Mouse (Mus musculus) mouse trophoblast stem cell (cell line): ENCODE measurements around the gene Zfp287.

Experiments
- in situ Hi-C, 2 experiments: fragments of 300-500 bp; cut with MseI, MboI; formaldehyde crosslinking; loops; 2 replicates in 1 of 2; 3 replicates in 1 of 2; pipeline ENCODE4 v1.15.1; 2025

Zfp287 gene

DNA sequence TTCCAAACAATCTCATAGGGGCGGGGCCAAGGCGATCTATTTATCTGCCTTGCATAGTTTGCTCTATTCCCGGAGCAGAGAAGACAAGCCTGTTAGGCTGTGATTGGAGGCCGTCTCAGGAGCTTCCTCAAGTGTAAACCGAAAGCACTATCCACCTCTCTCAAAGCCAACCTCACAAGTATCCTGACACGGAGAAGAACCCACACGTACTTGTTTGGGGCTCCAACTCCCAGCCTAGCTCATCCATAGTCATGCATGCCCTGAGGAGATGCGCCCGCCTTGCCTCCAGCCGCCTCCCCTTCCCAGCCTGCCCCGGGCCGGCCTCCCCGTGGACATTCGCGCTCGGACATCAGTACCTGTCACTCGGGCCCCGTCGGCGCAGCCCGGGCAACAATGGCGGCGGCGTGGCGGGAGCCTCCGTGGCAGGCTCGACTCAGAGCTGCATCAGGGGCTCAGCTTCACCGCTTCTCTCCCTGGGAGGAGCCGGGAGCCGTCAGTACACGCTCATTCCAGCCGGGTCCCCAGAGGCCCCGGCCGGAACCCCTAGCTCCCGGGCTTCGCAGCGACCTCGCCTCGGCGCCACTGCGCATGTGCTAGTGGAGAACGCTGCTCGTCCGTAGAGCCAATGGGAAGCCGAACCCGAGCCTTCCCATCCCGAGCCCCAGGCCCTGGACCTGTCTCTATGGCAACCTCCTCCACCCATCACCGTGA is at the start of gene Zfp287:
TSS of gene Zfp287 (minus strand) at position 595 of the 711 bp plus-strand sequence.
- in situ Hi-C loops, result no loop called here

DNA sequence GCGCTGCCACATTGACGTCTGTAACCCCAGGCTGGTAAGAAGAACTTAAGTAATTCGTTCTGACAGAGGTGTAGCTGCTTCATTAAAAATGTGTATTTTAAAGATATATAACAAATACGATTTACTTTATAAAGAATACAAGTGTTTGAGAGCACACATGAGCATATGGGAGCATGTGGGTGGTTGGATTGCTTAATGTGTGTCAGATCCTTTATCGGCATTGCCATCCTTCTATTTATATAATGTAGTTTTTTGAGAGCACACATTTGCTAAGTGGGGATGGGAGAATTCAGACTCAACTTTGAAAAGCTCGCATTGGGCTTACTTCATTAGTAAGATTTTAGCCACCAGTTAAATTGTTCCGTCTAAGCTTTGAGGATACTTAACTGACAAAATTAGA is 44.8 kb upstream of the Zfp287 start:
- in situ Hi-C loops, result no loop called here

DNA sequence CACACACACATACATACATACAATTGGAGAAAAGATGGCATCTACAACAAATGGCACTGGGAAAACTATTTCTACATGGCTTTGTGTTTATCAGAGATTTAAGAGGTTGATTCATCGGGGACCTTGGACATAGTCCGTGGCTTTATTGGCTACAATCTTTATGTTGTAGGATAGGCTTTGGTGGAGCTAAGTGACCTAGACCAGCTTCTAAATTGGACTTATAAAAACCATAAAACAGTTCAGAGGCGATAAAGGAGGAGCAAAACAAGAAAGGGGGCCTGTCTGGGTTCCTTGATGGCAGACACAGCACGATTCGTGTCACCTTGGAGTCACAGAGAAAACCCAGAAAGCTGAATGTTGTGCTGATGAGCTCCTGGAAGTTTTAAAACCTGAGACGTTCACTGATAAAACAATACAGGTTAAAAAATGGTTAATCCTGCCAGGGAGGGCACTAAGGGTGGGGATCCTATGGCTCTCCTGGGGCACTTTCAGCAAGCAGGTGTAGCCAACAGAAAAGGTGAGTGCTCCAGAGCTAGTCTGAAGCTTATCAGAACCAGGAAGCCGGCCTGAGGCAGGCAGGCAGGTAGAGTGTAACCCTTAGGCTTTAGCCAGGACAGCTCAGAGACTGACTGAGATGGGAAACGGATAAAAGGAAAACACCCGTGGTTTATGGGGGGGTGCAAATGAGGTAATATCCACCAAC is 29.2 kb upstream of the Zfp287 start:
- in situ Hi-C loops, result loop anchor here in 1 of 2 experiments (25.0 kb wide), 1 partner anchor 376 kb away; the partner anchor contains the start of gene Pmp22

DNA sequence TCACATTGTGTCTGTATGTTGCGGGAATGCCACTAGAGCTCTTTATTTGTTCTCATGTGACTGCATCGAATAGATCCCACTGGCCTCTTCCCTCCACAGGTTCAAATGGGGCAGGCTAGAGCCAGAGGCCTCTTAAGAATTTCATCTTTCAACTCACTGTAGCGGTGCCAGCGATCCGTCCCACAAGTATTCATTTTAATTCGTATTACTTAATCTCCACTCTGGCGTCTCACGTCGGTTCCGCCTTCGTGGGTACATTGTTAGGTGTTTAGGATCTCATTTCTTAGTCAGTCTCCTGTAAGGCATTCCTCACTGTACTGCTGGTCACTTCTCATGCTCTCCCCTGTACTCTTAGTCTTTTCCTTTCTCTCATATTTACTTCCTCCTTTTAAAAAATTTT is 26.8 kb upstream of the Zfp287 start:
- in situ Hi-C loops, result loop anchor here (10.0 to 25.0 kb wide), 2 partner anchors 156 to 379 kb away; partner anchors contain the start of gene Pmp22 (in 1 of the 2)

DNA sequence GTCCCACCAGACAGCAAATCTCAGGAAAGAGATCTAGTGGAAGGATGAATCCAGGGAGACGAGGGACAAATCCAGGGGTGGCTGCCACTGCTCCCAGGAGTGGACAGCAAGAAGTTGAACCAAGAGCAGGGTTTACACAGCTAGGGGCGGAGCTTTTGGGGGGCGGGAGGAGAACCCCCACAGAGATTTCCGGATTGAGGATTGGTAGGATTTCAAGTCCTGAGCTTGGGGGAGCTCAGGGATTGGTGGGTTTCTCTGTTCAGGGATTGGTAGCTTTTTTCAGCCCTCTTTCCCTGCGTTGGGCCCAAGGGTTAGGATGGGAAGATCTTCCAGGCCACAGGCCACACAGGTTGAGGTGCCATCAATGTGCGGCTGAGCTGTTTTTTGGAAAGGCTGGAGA is 26.2 kb upstream of the Zfp287 start:
- in situ Hi-C loops, result loop anchor here (10.0 to 25.0 kb wide), 2 partner anchors 157 to 379 kb away; partner anchors contain the start of gene Pmp22 (in 1 of the 2)

DNA sequence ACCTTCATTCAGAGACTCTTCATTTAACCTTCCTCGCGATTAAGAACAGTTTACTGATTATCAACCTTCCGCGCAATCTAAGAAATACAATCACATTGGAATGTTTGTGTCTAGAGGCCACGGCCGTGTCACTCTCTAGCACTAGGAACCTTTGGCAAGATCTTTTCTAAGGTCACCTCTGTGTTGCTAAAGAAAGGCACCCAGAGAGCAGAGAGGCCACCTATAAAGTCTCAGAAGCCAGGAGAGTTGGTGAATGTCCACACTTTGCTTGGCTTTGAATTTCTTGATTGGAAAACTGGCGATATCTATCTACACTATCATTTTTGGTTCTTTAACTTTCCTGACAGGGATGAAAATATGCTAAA is 25.4 kb upstream of the Zfp287 start:
- in situ Hi-C loops, result loop anchor here (10.0 to 25.0 kb wide), 2 partner anchors 158 to 380 kb away; partner anchors contain the start of gene Pmp22 (in 1 of the 2)

DNA sequence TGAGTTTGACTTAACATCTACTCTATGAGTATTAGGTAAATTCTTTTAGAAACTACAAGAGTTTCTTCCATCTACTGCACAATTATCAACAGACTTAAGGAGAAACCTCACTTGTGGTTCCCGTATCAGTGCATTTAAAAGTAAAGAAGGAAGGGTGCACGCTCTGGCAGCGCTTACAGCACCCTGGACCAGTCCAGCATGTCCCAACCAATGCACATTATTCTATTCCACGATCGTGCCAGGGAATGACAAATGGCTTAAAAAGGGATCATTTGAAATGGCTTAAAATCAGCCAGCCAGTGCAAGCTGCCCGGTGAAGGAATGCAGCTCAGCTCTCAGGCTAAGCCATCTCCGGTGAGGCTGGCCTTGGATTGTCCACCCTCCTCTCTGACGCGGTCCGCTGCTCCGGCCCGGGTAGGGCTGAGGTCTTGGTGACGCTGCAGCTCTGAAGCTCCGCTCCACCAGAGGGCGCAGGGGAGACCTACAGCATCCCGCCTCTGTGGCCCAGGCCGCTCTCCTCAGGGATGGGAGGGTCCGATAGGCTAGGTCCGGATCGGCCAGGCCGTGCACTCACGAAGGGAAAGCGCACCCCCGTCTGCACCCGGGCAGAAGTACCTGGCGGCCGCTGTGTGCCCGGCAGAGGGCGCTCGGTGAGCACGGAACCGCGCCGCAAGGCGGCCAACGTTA is 24.9 kb upstream of the Zfp287 start:
- in situ Hi-C loops, result loop anchor here (10.0 to 25.0 kb wide), 2 partner anchors 158 to 381 kb away; partner anchors contain the start of gene Pmp22 (in 1 of the 2)

DNA sequence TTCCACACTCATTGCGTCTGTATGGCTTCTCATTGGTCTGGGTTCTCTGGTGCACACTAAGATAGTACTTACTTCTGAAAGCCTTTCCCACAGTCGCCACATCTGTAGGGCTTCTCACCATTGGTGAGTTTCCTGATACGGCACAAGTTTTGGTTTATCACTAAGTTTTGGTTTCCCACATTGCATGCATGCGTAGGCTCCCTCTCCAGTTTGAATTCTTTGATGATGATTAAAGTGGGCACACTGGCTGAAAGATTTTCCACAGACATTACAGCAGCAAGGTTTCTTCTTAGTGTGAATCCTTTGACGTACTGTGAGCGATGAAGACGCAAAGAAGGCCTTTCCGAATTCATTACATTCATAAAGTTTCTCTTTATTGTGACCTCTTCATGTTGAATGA is 21.1 kb upstream of the Zfp287 start, which contains the start of gene Gm10428:
TSS of gene Gm10428 (plus strand) at position 321 of the 400 bp plus-strand sequence.
- in situ Hi-C loops, result loop anchor here (10.0 to 25.0 kb wide), 2 partner anchors 162 to 385 kb away; partner anchors contain the start of gene Pmp22 (in 1 of the 2)

DNA sequence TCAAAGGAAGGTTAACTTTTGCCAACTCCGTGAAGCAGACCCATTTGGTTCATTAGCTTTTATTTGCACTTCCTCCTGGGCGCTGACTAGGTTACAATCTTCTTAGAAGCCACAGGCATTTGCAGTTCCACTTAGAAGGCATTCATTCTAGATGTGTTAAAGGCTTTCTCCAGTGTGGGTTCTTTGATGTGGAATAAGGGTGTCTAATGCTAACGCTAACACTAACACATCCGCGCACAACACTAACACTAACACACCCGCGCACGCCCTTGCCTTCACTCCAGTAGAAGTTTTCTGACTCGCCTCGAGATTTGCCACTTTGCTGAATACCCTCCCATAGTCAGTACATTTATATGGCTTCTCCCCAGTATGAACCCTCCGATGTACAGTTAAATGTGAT is 20.5 kb upstream of the Zfp287 start:
- in situ Hi-C loops, result loop anchor here (10.0 to 25.0 kb wide), 2 partner anchors 163 to 385 kb away; partner anchors contain the start of gene Pmp22 (in 1 of the 2)

DNA sequence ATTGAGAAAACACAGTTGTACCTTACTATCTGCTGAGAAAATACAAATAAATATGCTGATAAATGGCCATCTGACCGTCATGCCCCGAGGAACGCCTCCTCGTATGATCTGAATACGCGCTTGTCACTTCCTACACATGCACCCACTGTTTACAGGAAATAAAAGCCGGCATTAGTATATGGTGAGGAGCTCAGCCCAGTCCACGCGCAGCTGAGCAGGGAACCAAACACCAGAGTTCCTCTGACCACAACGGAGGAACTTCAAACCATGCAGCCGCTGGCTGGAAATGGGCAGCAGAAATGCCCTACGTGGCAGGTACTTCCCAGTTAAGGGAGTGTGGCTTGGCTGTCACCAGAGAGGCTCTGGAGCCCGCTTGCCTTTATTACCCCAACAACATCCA is 17.7 kb upstream of the Zfp287 start:
- in situ Hi-C loops, result loop anchor here in 1 of 2 experiments (10.0 kb wide), 1 partner anchor 385 kb away; no protein-coding TSS in a partner anchor

DNA sequence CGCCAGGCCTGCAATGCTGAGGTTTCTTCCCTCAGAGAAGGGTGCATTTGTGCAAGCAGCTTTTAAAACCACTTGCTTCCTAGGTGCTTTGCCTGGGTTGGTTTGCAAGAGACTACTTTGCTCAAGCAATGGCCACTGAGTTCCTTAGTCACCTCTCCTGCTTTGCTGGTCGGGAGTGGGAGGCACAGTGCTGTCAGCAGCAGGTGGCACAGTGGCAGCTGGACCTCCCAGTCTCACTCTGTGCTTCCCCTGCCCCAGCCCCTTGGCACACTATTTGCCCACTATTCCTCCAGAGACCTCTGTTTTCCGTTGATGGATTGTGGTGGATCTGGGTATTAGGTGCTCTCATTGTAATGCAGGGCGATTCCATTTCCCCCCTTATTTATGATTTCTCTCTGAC is 16.4 kb upstream of the Zfp287 start:
- in situ Hi-C loops, result loop anchor here in 1 of 2 experiments (10.0 kb wide), 1 partner anchor 387 kb away; no protein-coding TSS in a partner anchor

DNA sequence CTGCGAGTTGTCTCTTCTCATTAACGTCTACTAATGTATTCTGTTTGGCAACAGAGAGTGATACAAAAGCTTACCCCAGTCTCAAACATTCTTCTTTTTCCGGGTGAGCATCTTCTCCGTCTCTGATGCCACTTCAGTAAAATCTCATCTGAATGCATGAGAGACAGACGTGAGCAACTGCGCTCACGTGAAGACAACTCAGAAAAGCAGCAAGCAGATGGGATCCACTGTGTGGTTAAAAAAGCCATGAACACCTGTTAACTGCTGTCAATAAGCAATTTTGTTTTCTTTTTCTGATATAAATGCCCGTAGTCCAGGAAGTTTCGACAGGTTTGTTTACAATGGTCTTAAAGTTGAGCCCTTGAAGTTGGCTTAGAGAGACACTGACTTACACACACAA is 15.5 kb upstream of the Zfp287 start:
- in situ Hi-C loops, result loop anchor here in 1 of 2 experiments (10.0 kb wide), 1 partner anchor 388 kb away; no protein-coding TSS in a partner anchor

DNA sequence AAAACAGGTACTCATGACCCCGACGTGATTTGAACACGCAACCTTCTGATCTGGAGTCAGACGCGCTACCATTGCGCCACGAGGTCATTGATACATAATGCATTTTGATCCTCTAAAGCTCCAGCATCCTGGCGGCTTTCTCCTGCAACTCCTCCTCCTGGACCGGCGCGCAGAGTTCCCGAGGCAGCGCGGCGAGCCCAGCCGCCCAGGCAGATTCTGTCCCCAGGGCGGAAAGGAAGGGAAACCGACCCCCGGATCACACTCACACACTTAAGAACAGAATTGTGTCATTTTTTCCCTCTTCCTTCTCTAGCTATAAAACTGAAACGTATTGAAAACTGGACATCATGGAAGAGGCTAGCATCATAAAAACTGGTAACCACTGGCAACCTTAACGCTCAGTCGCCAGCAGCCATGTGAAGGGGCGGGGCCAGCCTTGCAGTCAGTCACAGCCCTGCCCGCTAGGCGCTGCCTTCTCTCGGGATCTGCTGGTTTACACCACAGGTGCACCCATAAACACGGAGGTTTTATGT is 14.4 kb upstream of the Zfp287 start:
- in situ Hi-C loops, result loop anchor here in 1 of 2 experiments (10.0 kb wide), 1 partner anchor 389 kb away; no protein-coding TSS in a partner anchor

DNA sequence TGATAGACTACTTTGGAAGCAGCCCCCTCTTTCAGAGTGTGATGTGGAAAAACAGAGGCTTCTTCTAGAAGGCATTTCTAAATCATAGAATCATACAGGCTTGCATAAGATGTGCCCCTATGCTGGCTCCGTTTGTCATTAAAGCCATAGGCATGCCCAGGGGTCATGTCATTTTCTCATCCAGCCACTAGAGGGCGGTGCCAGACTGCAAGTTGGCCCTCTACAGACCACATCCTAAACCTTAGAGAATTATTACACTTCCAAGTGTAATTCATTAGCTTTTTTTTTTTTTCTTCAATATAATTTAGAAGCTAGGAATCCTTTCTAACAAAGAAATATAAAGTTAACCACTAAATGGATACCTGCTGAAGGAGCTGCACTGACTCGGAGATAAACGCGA is 12.4 kb upstream of the Zfp287 start:
- in situ Hi-C loops, result loop anchor here in 1 of 2 experiments (10.0 kb wide), 1 partner anchor 391 kb away; no protein-coding TSS in a partner anchor

DNA sequence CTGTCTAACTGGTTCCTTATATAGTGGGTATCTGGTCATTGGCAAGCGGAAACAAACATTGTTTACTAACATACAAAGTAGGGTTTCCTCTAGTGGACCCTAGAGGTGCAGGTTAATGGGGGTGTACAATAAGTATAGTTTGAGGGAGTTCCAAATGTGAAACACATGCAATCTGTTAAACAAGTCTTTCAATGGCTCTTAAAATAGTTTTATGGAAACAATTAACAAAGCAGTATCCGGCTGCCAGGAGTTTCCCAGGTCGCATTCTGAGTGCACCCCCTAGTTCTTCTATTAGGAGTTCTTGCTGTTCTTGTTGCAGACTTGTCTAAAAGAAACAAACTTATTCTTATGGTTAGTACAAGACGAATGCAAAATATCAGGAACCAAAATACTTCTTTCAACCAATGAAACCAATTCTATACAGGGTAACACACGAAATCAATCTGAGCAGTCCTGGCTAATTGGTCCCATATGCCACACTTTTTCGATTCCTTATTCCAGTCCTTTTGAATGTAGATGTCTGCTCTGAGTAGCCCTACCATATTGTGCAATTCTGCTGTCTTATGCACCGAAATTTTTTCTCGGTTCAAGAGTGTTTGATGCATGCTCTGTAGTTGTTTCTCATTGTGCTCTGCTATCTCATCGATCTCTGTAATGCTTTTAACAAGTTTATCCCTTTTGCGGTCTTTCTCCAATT is 10.7 kb upstream of the Zfp287 start:
- in situ Hi-C loops, result loop anchor here in 1 of 2 experiments (10.0 kb wide), 1 partner anchor 392 kb away; no protein-coding TSS in a partner anchor

DNA sequence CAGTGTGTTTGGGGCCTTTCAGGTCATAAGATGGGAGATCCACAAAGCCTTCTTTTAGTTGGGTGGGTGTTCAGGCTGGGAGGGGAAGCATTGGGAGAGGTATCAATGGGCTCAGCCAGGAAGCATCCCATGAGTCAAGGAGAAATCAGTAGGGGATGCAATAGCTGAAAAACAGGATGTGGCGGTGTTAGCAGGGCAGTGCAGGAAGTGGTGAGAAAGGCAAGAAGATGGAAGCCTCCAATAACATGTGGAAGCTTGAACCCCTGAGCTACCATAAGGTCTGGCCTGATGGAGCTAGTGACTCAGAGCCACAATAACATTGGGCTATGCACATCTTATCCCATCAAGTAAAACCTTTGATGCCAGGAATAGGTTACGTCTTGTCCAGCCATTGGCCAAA is 9.5 kb upstream of the Zfp287 start:
- in situ Hi-C loops, result loop anchor here in 1 of 2 experiments (10.0 kb wide), 1 partner anchor 394 kb away; no protein-coding TSS in a partner anchor

DNA sequence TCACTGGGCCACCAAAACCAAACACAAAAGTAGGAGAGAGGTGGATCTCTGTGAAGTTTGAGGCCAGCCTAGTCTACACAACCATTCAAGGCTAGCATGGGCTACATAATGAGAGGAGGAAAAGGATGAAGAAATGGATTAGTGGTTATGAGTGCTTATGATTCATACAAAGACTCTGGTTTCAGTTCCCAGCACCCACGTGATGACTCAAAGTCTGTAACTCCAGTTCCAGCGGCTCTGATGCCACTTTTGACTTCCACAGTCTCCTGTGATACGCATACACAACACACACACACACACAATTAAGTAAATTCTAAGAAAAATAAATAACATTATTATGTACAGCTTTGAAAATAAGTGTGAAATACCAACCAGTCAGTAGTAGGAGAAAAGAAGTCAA is 960 bp upstream of the Zfp287 start:
- in situ Hi-C loops, result no loop called here

DNA sequence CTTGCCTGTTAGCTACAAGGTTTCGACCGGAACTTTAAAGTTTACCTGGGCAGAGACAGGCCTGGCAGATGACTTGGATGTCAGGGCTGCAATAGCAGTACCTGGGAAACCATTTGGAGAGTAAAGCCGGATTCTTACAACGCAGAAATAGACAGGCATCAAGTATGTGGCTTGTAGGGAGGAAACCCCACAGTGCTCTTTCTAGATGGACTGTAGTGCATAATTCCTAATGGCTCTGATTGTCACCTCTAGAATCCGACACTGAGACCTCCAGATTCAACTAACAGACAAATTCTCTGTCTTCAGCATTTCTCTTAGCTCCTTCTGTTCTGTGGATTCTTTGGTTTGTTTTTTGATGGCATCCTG is 300 bp upstream of the Zfp287 start:
- in situ Hi-C loops, result no loop called here

DNA sequence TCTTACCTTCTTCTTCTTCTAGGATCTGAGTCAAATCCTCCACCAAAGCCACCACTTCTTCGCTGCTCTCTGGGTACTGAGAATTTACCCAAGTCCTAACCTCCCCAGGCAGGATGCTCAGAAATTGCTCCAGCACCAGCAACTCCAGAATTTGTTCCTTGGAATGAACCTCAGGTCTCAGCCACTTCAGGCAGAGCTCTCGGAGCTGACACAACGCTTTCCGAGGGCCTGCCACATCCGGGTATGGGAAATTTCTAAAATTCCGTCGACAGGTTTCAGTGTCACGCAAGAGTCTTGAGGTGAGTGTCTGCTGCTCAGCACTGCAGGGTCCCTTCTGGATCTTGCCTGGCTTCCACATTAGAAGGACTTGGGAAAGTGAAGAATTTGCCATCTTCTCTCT is 3.4 kb downstream of the Zfp287 start:
- in situ Hi-C loops, result no loop called here

DNA sequence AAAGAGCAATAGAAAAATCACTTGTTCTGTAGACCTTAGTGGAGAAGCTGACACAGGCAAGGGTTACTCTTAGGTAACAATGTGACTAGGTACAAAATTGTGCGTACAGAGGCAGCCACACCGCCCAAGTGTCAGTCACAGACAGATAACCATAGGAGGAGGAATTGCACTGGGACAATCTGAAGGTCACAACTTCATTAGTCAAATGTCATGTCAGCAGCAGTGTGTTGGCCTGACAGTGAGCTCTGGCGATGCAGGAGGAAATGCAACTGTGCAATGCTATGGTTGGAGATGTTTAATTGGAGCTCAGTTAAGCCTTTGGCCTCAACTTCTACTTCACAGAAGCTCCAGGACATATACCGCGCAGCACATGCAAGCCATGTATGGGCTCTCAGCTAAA is 21.0 kb downstream of the Zfp287 start:
- in situ Hi-C loops, result no loop called here
